Comparison of ENCODE assay signal across 10 mouse cellular contexts in genomic region chr3:102167555-102168210, GRCm38 (mm10). TPM values are rescaled to one million over a fixed set of nuclear protein-coding genes. Genes with fewer than 3 reads are reported as not detected.
A peak's percentile ranks its signal among the peaks of the same experiment; 100 is the strongest.
DNase-seq lines count a peak whose midpoint lies in the region; ATAC-seq and TF ChIP-seq lines count a peak whose summit lies in the region.
"Had no signal": no experiment of that assay in that cellular context is flagged by ENCODE, and none has a peak within 500 bp of the region (broad histone marks: within the 10 kb centered on the region; RNA-seq: fewer than 3 reads in every experiment).

No protein-coding gene starts in this region.

- H3K27ac ChIP-seq in forebrain, embryonic 11.5 days (ENCODE audit: low read depth, low read length), result no peak overlapping the region
- no peak overlapping the region for H3K27ac ChIP-seq in forebrain, embryonic 15.5 days (replicated peaks)
- H3K27ac ChIP-seq: lung, embryonic 15.5 days had no signal

- no peaks in the 10 kb centered on the region for H3K9me3 ChIP-seq in forebrain, embryonic 11.5 days (ENCODE audit: control insufficient read depth, low read length)
- no peaks in the 10 kb centered on the region for H3K9me3 ChIP-seq in forebrain, embryonic 15.5 days
- H3K9me3 ChIP-seq: lung, embryonic 15.5 days had no signal

- no peak overlapping the region for H3K4me3 ChIP-seq in forebrain, embryonic 11.5 days (ENCODE audit: low read depth, low read length)
- no peak overlapping the region for H3K4me3 ChIP-seq in forebrain, embryonic 15.5 days
- H3K4me3 ChIP-seq in lung, adult 2 months (replicated peaks; ENCODE audit: extremely low read depth, low read depth, low read length), result no peak overlapping the region
- H3K4me3 ChIP-seq: lung, embryonic 15.5 days had no signal

- 3% methylated on average over 10 of the region's 10 CpGs for WGBS in forebrain, embryonic 11.5 days
- WGBS in forebrain, embryonic 15.5 days, result 15% methylated on average over 10 of the region's 10 CpGs
- 76% methylated on average over 10 of the region's 10 CpGs for WGBS in lung, adult 2 months

- no peak overlapping the region for H3K9ac ChIP-seq in forebrain, embryonic 11.5 days (ENCODE audit: low read length)
- no peak overlapping the region for H3K9ac ChIP-seq in forebrain, embryonic 15.5 days (replicated peaks)
- H3K9ac ChIP-seq: lung, embryonic 15.5 days had no signal

- no peak for TF ChIP-seq POLR2A in lung, adult 2 months (IDR thresholded peaks at IDR 0.05; ENCODE audit: borderline replicate concordance, extremely low read depth, low read depth, low read length)

- H3K4me1 ChIP-seq in forebrain, embryonic 11.5 days (replicated peaks; ENCODE audit: control insufficient read depth, insufficient read depth, low read length), result peaks cover 9% of the 10 kb centered on the region
- peaks cover 26% of the 10 kb centered on the region for H3K4me1 ChIP-seq in forebrain, embryonic 15.5 days
- peaks cover 6% of the 10 kb centered on the region; the same call in 1 of the 2 replicates for H3K4me1 ChIP-seq in lung, adult 2 months (ENCODE audit: control insufficient read depth, insufficient read depth, low read length)

- 0 out of 2 replicates have a peak, but pooled peaks have one; percentile 49 for ATAC-seq in forebrain, embryonic 11.5 days (replicated peaks; ENCODE audit: low FRiP score)
- no peak for ATAC-seq in forebrain, embryonic 15.5 days (replicated peaks)
- peak; percentile 16; the same call in 1 of the 2 replicates for ATAC-seq in megakaryocyte progenitor cell, adult 5-6 weeks (replicated peaks; ENCODE audit: poor library complexity)

- no peak for DNase-seq in forebrain, embryonic 11.5 days (ENCODE audit: low spot score)
- peak; percentile 97 for DNase-seq in ES-CJ7 (ENCODE audit: low read depth, low spot score)
- peak; percentile 68 for DNase-seq in fat pad, adult 2 months (ENCODE audit: extremely low read depth, low read depth, low spot score)
- DNase-seq in adrenal gland, adult 18-20 months (ENCODE audit: low spot score in 2 of 2), result no peak
- DNase-seq in lung, adult 2 months, result no peak
- DNase-seq in urinary bladder, postnatal 4 days (ENCODE audit: low spot score in 2 of 2), result no peak
- DNase-seq: adrenal gland, postnatal 10 days had no signal

- H3K4me2 ChIP-seq in forebrain, embryonic 11.5 days (ENCODE audit: low read depth, low read length, severe bottlenecking), result 0 out of 2 replicates have a peak overlapping the region, but pooled peaks have one; percentile 21
- no peak overlapping the region for H3K4me2 ChIP-seq in forebrain, embryonic 15.5 days (replicated peaks)
- H3K4me2 ChIP-seq: lung, embryonic 15.5 days had no signal

- no peaks in the 10 kb centered on the region for H3K27me3 ChIP-seq in forebrain, embryonic 11.5 days (ENCODE audit: control insufficient read depth, insufficient read depth, low read length)
- no peaks in the 10 kb centered on the region for H3K27me3 ChIP-seq in forebrain, embryonic 15.5 days

- TF ChIP-seq CTCF in lung, adult 2 months (IDR thresholded peaks at IDR 0.05; ENCODE audit: insufficient read depth, low read length), result no peak

- no peaks in the 10 kb centered on the region for H3K36me3 ChIP-seq in forebrain, embryonic 11.5 days (ENCODE audit: control insufficient read depth, insufficient read depth, low read length)
- H3K36me3 ChIP-seq in forebrain, embryonic 15.5 days, result no peaks in the 10 kb centered on the region

RNA-seq across cellular contexts. Expression of gene Vangl1, which starts 36.8 kb away (rescaled TPM):
- polyA plus RNA-seq in forebrain, embryonic 11.5 days (2014; fragmentation: Nextera tagmentation; extraction: Ambion mirVana), result 7.3 and 8.1 TPM in 2 replicates
- polyA plus RNA-seq in forebrain, embryonic 15.5 days (2015; fragmentation: Nextera tagmentation; extraction: Ambion mirVana), result 4.0 and 5.1 TPM in 2 replicates
- 0.34 and 0.47 TPM in 2 replicates for total RNA-seq in megakaryocyte progenitor cell, adult 5-6 weeks (2015)
- 1.5 TPM in 2 replicates for total RNA-seq in megakaryocyte progenitor cell, adult 5-6 weeks (2017)
- total RNA-seq in adrenal gland, adult 18-20 months (2021), result 10 to 100 TPM; 20.7 to 28.0 TPM
- polyA plus RNA-seq in lung, adult 2 months (2012; rRNA removed), result 26.9 and 31.5 TPM in 2 replicates

Comparison
In these comparisons a context has a peak if more than half of its experiments do, and no peak if none do; other contexts are left out.
1. DNase-seq: peak in ES-CJ7 (single experiment) and fat pad, adult 2 months (single experiment); none in forebrain, embryonic 11.5 days (single experiment), adrenal gland, adult 18-20 months (0 of 2), lung, adult 2 months (single experiment) and urinary bladder, postnatal 4 days (0 of 2).